Mouse (Mus musculus) forebrain, embryonic 10.5 days (tissue): ENCODE measurements around the gene Cenpb. TPM values are rescaled to one million over a fixed set of nuclear protein-coding genes. Genes with fewer than 3 reads are reported as not detected.

Experiments
- DNase-seq: peaks from one replicate; pipeline ENCODE4 v3.0.0-alpha.2; 2017; ENCODE audit warnings: low spot score; ENCODE audit errors: extremely low spot score
- H3K27ac ChIP-seq: fragments of 300-500 bp; sonication (generic); 2 replicates; pipeline ENCODE4 v1.5.1; 2016; ENCODE audit warnings: mild to moderate bottlenecking
- H3K27me3 ChIP-seq: fragments of 300-500 bp; sonication (generic); 2 replicates; pipeline ENCODE4 v1.6.1; 2016; ENCODE audit warnings: mild to moderate bottlenecking; ENCODE audit not compliant: poor library complexity, severe bottlenecking
- H3K36me3 ChIP-seq: fragments of 300-500 bp; sonication (generic); replicated peaks from 2 replicates; pipeline ENCODE4 v1.6.1; 2016; ENCODE audit warnings: mild to moderate bottlenecking, moderate library complexity
- H3K4me1 ChIP-seq: fragments of 300-500 bp; sonication (generic); 2 replicates; pipeline ENCODE4 v1.6.1; 2016
- H3K4me3 ChIP-seq: fragments of 300-500 bp; sonication (generic); 2 replicates; pipeline ENCODE4 v1.5.1; 2016; ENCODE audit warnings: mild to moderate bottlenecking, moderate library complexity
- H3K9me3 ChIP-seq: fragments of 300-500 bp; sonication (generic); 2 replicates; pipeline ENCODE4 v1.6.1; 2016; ENCODE audit warnings: mild to moderate bottlenecking, moderate library complexity
- WGBS: fragments of 180-500 bp; shearing (Covaris S2); methylation state at CpG from one replicate; pipeline ENCODE4 v1.1.7; 2016; 5-methylcytosine and 5-hydroxymethylcytosine counted together
- polyA plus RNA-seq: library from polyadenylated mRNA; unstranded; fragments of >200 nt; fragmentation: Nextera tagmentation; extraction: Ambion mirVana; gene quantifications from 2 replicates; pipeline ENCODE4 v1.2.1, GENCODE M21; 2016

The Cenpb gene
- polyA plus RNA-seq, 1 experiment from 2014 or later: 10.0 TPM

- WGBS: 52% methylated on average over 5 of the region's 5 CpGs
- peaks cover 62% of the 10 kb centered on the region for H3K4me1 ChIP-seq
- DNase-seq: no peak
- H3K4me3 ChIP-seq: peak overlapping the region; percentile 22
- no peaks in the 10 kb centered on the region for H3K9me3 ChIP-seq
- peak overlapping the region; percentile 83 for H3K27ac ChIP-seq
- H3K27me3 ChIP-seq: peaks cover 16% of the 10 kb centered on the region
- H3K36me3 ChIP-seq: peaks cover 58% of the 10 kb centered on the region
These were observed 9.8 kb upstream of the Cenpb start for GRCm38 (mm10) chr2:131189521-131190309.

GRCm38 (mm10) chr2:131188311-131188710, 8.4 kb upstream of the Cenpb start:
- peak overlapping the region; percentile 83 for H3K4me3 ChIP-seq
- H3K27ac ChIP-seq: peak overlapping the region; percentile 96
- peaks cover 16% of the 10 kb centered on the region for H3K27me3 ChIP-seq
- no peaks in the 10 kb centered on the region for H3K9me3 ChIP-seq
- H3K4me1 ChIP-seq: peaks cover 62% of the 10 kb centered on the region
- DNase-seq: no peak
- WGBS: 96% methylated on average over 5 of the region's 5 CpGs
- H3K36me3 ChIP-seq: peaks cover 44% of the 10 kb centered on the region

GRCm38 (mm10) chr2:131187602-131187922, 7.7 kb upstream of the Cenpb start:
- peak overlapping the region; percentile 83 for H3K4me3 ChIP-seq
- peak; percentile 49 for DNase-seq
- no peaks in the 10 kb centered on the region for H3K9me3 ChIP-seq
- peaks cover 36% of the 10 kb centered on the region for H3K36me3 ChIP-seq
- peak overlapping the region; percentile 96 for H3K27ac ChIP-seq
- H3K4me1 ChIP-seq: peaks cover 62% of the 10 kb centered on the region
- 21% methylated on average over 3 of the region's 3 CpGs for WGBS
- H3K27me3 ChIP-seq: peaks cover 16% of the 10 kb centered on the region

GRCm38 (mm10) chr2:131186771-131187601, 7.1 kb upstream of the Cenpb start, which contains the start of the genes Cdc25b and Spef1:
Cdc25b (plus strand) TSS chr2:131186949.
Spef1 (minus strand) TSS chr2:131187282.
- Histone ChIP-seq H3K27me3 (peaks cover 16% of the 10 kb centered on the region), H3K9me3 (no peaks in the 10 kb centered on the region), H3K4me3 (peak within 1 kb of the TSS; percentile 83), H3K36me3 (peaks cover 32% of the 10 kb centered on the region), H3K4me1 (peaks cover 62% of the 10 kb centered on the region), H3K27ac (peak within 1 kb of the TSS; percentile 96)
- DNase-seq: peak; percentile 88
- under 1% methylated on average over 43 of the region's 43 CpGs for WGBS

- H3K27me3 ChIP-seq: peaks cover 16% of the 10 kb centered on the region
- no peaks in the 10 kb centered on the region for H3K9me3 ChIP-seq
- H3K4me1 ChIP-seq: peaks cover 56% of the 10 kb centered on the region
- H3K27ac ChIP-seq: peak overlapping the region; percentile 96
- WGBS: 2% methylated on average over 14 of the region's 14 CpGs
- H3K4me3 ChIP-seq: peak overlapping the region; percentile 83
- H3K36me3 ChIP-seq: peaks cover 25% of the 10 kb centered on the region
- no peak for DNase-seq
These were observed 6.5 kb upstream of the Cenpb start for GRCm38 (mm10) chr2:131186343-131186742.

GRCm38 (mm10) chr2:131179246-131179886, 501 bp downstream of the Cenpb start:
- peak overlapping the region; percentile 87 for H3K4me3 ChIP-seq
- H3K4me1 ChIP-seq: peaks cover 51% of the 10 kb centered on the region
- H3K27me3 ChIP-seq: peaks cover 1% of the 10 kb centered on the region; the same call in 1 of the 2 replicates
- under 1% methylated on average over 67 of the region's 67 CpGs for WGBS
- no peaks in the 10 kb centered on the region for H3K9me3 ChIP-seq
- peak overlapping the region; percentile 94 for H3K27ac ChIP-seq
- DNase-seq: peak; percentile 72
- peaks cover 33% of the 10 kb centered on the region for H3K36me3 ChIP-seq

- 37% methylated on average over 26 of the region's 26 CpGs for WGBS
- H3K4me3 ChIP-seq: peak overlapping the region; percentile 87
- peaks cover 6% of the 10 kb centered on the region for H3K27me3 ChIP-seq
- no peaks in the 10 kb centered on the region for H3K9me3 ChIP-seq
- peaks cover 33% of the 10 kb centered on the region for H3K36me3 ChIP-seq
- H3K4me1 ChIP-seq: peaks cover 56% of the 10 kb centered on the region
- peak overlapping the region; percentile 94 for H3K27ac ChIP-seq
- peak; percentile 36 for DNase-seq
These were observed 1.0 kb downstream of the Cenpb start for GRCm38 (mm10) chr2:131178828-131179245.

- Histone ChIP-seq H3K27me3 (peaks cover 15% of the 10 kb centered on the region), H3K4me3 (peak overlapping the region; percentile 87), H3K27ac (peak overlapping the region; percentile 94), H3K36me3 (peaks cover 33% of the 10 kb centered on the region), H3K4me1 (peaks cover 57% of the 10 kb centered on the region), H3K9me3 (no peaks in the 10 kb centered on the region)
- 86% methylated on average over 9 of the region's 9 CpGs for WGBS
- no peak for DNase-seq
These were observed 1.9 kb downstream of the Cenpb start for GRCm38 (mm10) chr2:131177932-131178331.

GRCm38 (mm10) chr2:131176491-131176890, 3.4 kb downstream of the Cenpb start:
- DNase-seq: no peak
- 0 out of 2 replicates have a peak overlapping the region, but pooled peaks have one; percentile 27 for H3K27ac ChIP-seq
- peaks cover 66% of the 10 kb centered on the region for H3K4me1 ChIP-seq
- peaks cover 30% of the 10 kb centered on the region for H3K27me3 ChIP-seq
- WGBS: 60% methylated on average over 5 of the region's 5 CpGs
- peak overlapping the region; percentile 87 for H3K4me3 ChIP-seq
- no peaks in the 10 kb centered on the region for H3K9me3 ChIP-seq
- peaks cover 33% of the 10 kb centered on the region for H3K36me3 ChIP-seq

GRCm38 (mm10) chr2:131175945-131176309, 3.9 kb downstream of the Cenpb start:
- Histone ChIP-seq H3K36me3 (peaks cover 37% of the 10 kb centered on the region), H3K27me3 (peaks cover 36% of the 10 kb centered on the region), H3K4me3 (no peak overlapping the region), H3K4me1 (peaks cover 72% of the 10 kb centered on the region), H3K27ac (no peak overlapping the region), H3K9me3 (no peaks in the 10 kb centered on the region)
- no peak for DNase-seq
- WGBS: 94% methylated on average over 1 of the region's 1 CpGs

GRCm38 (mm10) chr2:131175286-131175944, 4.5 kb downstream of the Cenpb start:
- H3K9me3 ChIP-seq: no peaks in the 10 kb centered on the region
- no peak overlapping the region for H3K27ac ChIP-seq
- DNase-seq: no peak
- H3K27me3 ChIP-seq: peaks cover 41% of the 10 kb centered on the region
- 83% methylated on average over 3 of the region's 3 CpGs for WGBS
- peaks cover 75% of the 10 kb centered on the region for H3K4me1 ChIP-seq
- H3K36me3 ChIP-seq: peaks cover 38% of the 10 kb centered on the region
- no peak overlapping the region for H3K4me3 ChIP-seq

GRCm38 (mm10) chr2:131174700-131175099, 5.2 kb downstream of the Cenpb start:
- Histone ChIP-seq H3K27ac (no peak overlapping the region), H3K36me3 (peaks cover 38% of the 10 kb centered on the region), H3K27me3 (peaks cover 48% of the 10 kb centered on the region), H3K9me3 (no peaks in the 10 kb centered on the region), H3K4me3 (peak overlapping the region; percentile 53), H3K4me1 (peaks cover 71% of the 10 kb centered on the region)
- WGBS: 5% methylated on average over 11 of the region's 11 CpGs
- peak; percentile 64 for DNase-seq
